Mouse (Mus musculus): ENCODE data around the gene Tmem135. TPM values are rescaled to one million over a fixed set of nuclear protein-coding genes. Genes with fewer than 3 reads are reported as not detected.

Gene Tmem135
- total and polyA plus RNA-seq, 3 experiments: 7.4 to 33.9 TPM; not detected in 1

GRCm38 (mm10) chr7:89298911-89299458 lies 105.0 kb downstream of the Tmem135 start:
- Histone ChIP-seq H3K27ac (ENCODE audit: control insufficient read depth, low read depth, low read length) (no peak overlapping the region), H3K27me3 (ENCODE audit: control insufficient read depth in 1 of 2, insufficient read depth in 2 of 2, low read length in 2 of 2) (no peaks in the 10 kb centered on the region)
- TF ChIP-seq MYB (IDR thresholded peaks at IDR 0.05; ENCODE audit: low read depth, low read length) (no peak), KAT2A (conservative IDR thresholded peaks at IDR 0.05; ENCODE audit: low read depth, low read length) (no peak), POLR2A (IDR thresholded peaks at IDR 0.05; ENCODE audit: control insufficient read depth in 1 of 2, insufficient read depth in 1 of 2, low read depth in 1 of 2, low read length in 2 of 2, poor library complexity in 1 of 2) (no peak), EP300 (IDR thresholded peaks at IDR 0.05; ENCODE audit: low read depth in 1 of 2, low read length in 2 of 2) (no peak)

GRCm38 (mm10) chr7:89296941-89297340 lies 107.1 kb downstream of the Tmem135 start:
- H3K27ac ChIP-seq (ENCODE audit: control insufficient read depth, low read depth, low read length): no peak overlapping the region
- H3K36me3 ChIP-seq (ENCODE audit: control insufficient read depth in 1 of 2, insufficient read depth in 2 of 2, low read length in 2 of 2): no peaks in the 10 kb centered on the region
- H3K9ac ChIP-seq (ENCODE audit: control insufficient read depth, low read depth, low read length, poor library complexity, severe bottlenecking): no peak overlapping the region
- no peak overlapping the region for H3K4me3 ChIP-seq (ENCODE audit: control insufficient read depth in 1 of 2, insufficient read depth in 1 of 2, low read depth in 2 of 2, low read length in 2 of 2)
- no peaks in the 10 kb centered on the region for H3K79me2 ChIP-seq (ENCODE audit: control insufficient read depth, insufficient read depth, low read length, poor library complexity)
- H3K9me3 ChIP-seq (replicated peaks; ENCODE audit: insufficient read depth, low read length): no peaks in the 10 kb centered on the region
- TF ChIP-seq UBTF (IDR thresholded peaks at IDR 0.05; ENCODE audit: borderline replicate concordance, insufficient read depth, low read depth, low read length): no peak
- no peak for TF ChIP-seq CHD1 (IDR thresholded peaks at IDR 0.05; ENCODE audit: low read depth, low read length)
- TF ChIP-seq ZMIZ1 (IDR thresholded peaks at IDR 0.05; ENCODE audit: low read depth, low read length): no peak
- no peak for TF ChIP-seq TBP (IDR thresholded peaks at IDR 0.05; ENCODE audit: low read depth, low read length)
- TF ChIP-seq EP300 (IDR thresholded peaks at IDR 0.05; ENCODE audit: low read depth in 1 of 2, low read length in 2 of 2): no peak
- no peak for TF ChIP-seq MAFK (IDR thresholded peaks at IDR 0.05; ENCODE audit: borderline replicate concordance, low read depth, low read length)
- no peak for TF ChIP-seq POLR2AphosphoS5 (IDR thresholded peaks at IDR 0.05; ENCODE audit: borderline replicate concordance, low read depth, low read length)
- TF ChIP-seq NRF1 (IDR thresholded peaks at IDR 0.05; ENCODE audit: insufficient read depth, low read depth, low read length, poor library complexity, severe bottlenecking): no peak
- no peak for TF ChIP-seq CHD2 (IDR thresholded peaks at IDR 0.05; ENCODE audit: low read length)
- no peak for TF ChIP-seq MAZ (IDR thresholded peaks at IDR 0.05; ENCODE audit: low read depth, low read length)
- no peak for TF ChIP-seq TCF12 (IDR thresholded peaks at IDR 0.05; ENCODE audit: low read depth, low read length)
- no peak for TF ChIP-seq ZNF384 (IDR thresholded peaks at IDR 0.05; ENCODE audit: low read depth, low read length)
- TF ChIP-seq SMC3 (IDR thresholded peaks at IDR 0.05; ENCODE audit: low read depth, low read length): no peak
- H3K4me1 ChIP-seq (ENCODE audit: control insufficient read depth in 1 of 2, insufficient read depth in 2 of 2, low read length in 2 of 2): no peaks in the 10 kb centered on the region; a peak in 1 of 4 replicates
- H3K27me3 ChIP-seq (ENCODE audit: control insufficient read depth in 1 of 2, insufficient read depth in 2 of 2, low read length in 2 of 2): no peaks in the 10 kb centered on the region
- no peak for DNase-seq (ENCODE audit: low read depth, low spot score)

More at GRCm38 (mm10) chr7:89298911-89299458, 105.0 kb downstream of the Tmem135 start:
- Histone ChIP-seq H3K9ac (ENCODE audit: control insufficient read depth, low read depth, low read length, poor library complexity, severe bottlenecking) (no peak overlapping the region), H3K4me1 (ENCODE audit: control insufficient read depth in 1 of 2, insufficient read depth in 2 of 2, low read length in 2 of 2) (no peaks in the 10 kb centered on the region; a peak in 1 of 4 replicates), H3K79me2 (ENCODE audit: control insufficient read depth, insufficient read depth, low read length, poor library complexity) (no peaks in the 10 kb centered on the region), H3K9me3 (replicated peaks; ENCODE audit: insufficient read depth, low read length) (no peaks in the 10 kb centered on the region), H3K4me3 (ENCODE audit: control insufficient read depth in 1 of 2, insufficient read depth in 1 of 2, low read depth in 2 of 2, low read length in 2 of 2) (no peak overlapping the region), H3K36me3 (ENCODE audit: control insufficient read depth in 1 of 2, insufficient read depth in 2 of 2, low read length in 2 of 2) (no peaks in the 10 kb centered on the region)
- DNase-seq (ENCODE audit: low read depth, low spot score): peak; percentile 10
